Comparison of ENCODE assay signal across 9 mouse cellular contexts in the genomic region with DNA sequence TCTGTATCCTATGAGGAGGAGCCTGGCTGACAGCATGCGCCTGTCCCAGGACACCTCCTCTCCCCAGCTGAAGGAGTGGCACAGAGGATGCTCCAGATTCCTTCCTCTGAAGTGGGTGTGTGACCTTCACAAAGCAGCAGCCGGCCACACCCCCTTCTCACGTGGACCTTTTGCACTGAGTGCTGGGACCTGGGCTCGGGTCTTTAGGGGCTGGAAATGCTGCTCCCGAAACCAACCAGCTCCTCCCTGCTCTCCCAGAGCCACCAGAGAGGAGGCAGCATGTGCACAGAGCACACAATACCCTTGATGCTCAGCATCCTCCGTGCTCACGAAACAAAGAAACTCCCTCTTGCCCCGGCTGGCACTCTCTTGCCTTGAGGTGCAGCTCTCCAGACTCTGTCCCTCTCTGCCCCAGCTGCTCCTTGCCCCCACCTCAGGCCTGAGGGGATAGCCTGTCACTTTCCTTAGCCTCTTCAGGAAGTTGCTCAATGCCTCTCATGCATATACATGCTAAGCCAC.
DNase-seq lines count a peak whose midpoint lies in the region; ATAC-seq and TF ChIP-seq lines count a peak whose summit lies in the region.
"Had no signal": no experiment of that assay in that cellular context is flagged by ENCODE, and none has a peak within 500 bp of the region (broad histone marks: within the 10 kb centered on the region; RNA-seq: fewer than 3 reads in every experiment).

No protein-coding gene starts in this region.

- no peak overlapping the region for H3K4me3 ChIP-seq in neural tube, embryonic 11.5 days (ENCODE audit: low read depth, low read length)
- H3K4me3 ChIP-seq in forebrain, embryonic 10.5 days: peak overlapping the region; percentile 28
- H3K4me3 ChIP-seq in hindbrain, embryonic 16.5 days (ENCODE audit: low read length): peak overlapping the region; percentile 42
- H3K4me3 ChIP-seq in olfactory bulb, adult 2 months (ENCODE audit: insufficient read depth, low read depth, low read length): peak overlapping the region; percentile 35
- H3K4me3 ChIP-seq: liver, embryonic 12.5 days had no signal

- H3K9ac ChIP-seq in neural tube, embryonic 11.5 days (ENCODE audit: low read length): peak overlapping the region; percentile 38; the same call in 1 of the 2 replicates
- peak overlapping the region; percentile 42 for H3K9ac ChIP-seq in hindbrain, embryonic 16.5 days (ENCODE audit: low read depth, low read length)
- H3K9ac ChIP-seq: liver, embryonic 12.5 days had no signal

- no peaks in the 10 kb centered on the region for H3K27me3 ChIP-seq in neural tube, embryonic 11.5 days (ENCODE audit: control insufficient read depth, insufficient read depth, low read length)
- H3K27me3 ChIP-seq in forebrain, embryonic 10.5 days (ENCODE audit: poor library complexity, severe bottlenecking): peaks cover 25% of the 10 kb centered on the region
- no peaks in the 10 kb centered on the region for H3K27me3 ChIP-seq in hindbrain, embryonic 16.5 days (replicated peaks; ENCODE audit: control insufficient read depth, insufficient read depth, low read length)

- H3K4me2 ChIP-seq in neural tube, embryonic 11.5 days (ENCODE audit: low read depth): peak overlapping the region; percentile 22; the same call in 1 of the 2 replicates
- peak overlapping the region; percentile 60 for H3K4me2 ChIP-seq in hindbrain, embryonic 16.5 days (ENCODE audit: low read length)
- H3K4me2 ChIP-seq: liver, embryonic 12.5 days had no signal

- peak overlapping the region; percentile 40 for H3K27ac ChIP-seq in neural tube, embryonic 11.5 days (ENCODE audit: low read depth, low read length)
- peak overlapping the region; percentile 74 for H3K27ac ChIP-seq in forebrain, embryonic 10.5 days
- H3K27ac ChIP-seq in hindbrain, embryonic 16.5 days (ENCODE audit: low read depth, low read length): peak overlapping the region; percentile 79
- H3K27ac ChIP-seq in olfactory bulb, adult 2 months (ENCODE audit: insufficient read depth, low read depth, low read length): peak overlapping the region; percentile 79
- H3K27ac ChIP-seq: liver, embryonic 12.5 days had no signal

- H3K36me3 ChIP-seq in neural tube, embryonic 11.5 days (ENCODE audit: control insufficient read depth, insufficient read depth, low read length): no peaks in the 10 kb centered on the region; the same call in 1 of the 2 replicates
- H3K36me3 ChIP-seq in forebrain, embryonic 10.5 days (replicated peaks): peaks cover 29% of the 10 kb centered on the region
- 0 out of 2 replicates have a peak, but pooled peaks cover 4% of the 10 kb centered on the region for H3K36me3 ChIP-seq in hindbrain, embryonic 16.5 days (ENCODE audit: control insufficient read depth, insufficient read depth, low read length)
- H3K36me3 ChIP-seq: liver, embryonic 12.5 days had no signal

- WGBS in neural tube, embryonic 11.5 days: 24% methylated on average over 8 of the region's 8 CpGs
- 8% methylated on average over 8 of the region's 8 CpGs for WGBS in forebrain, embryonic 10.5 days
- 12% methylated on average over 8 of the region's 8 CpGs for WGBS in hindbrain, embryonic 16.5 days
- WGBS in olfactory bulb, adult 2 months: 25% methylated on average over 8 of the region's 8 CpGs

- H3K9me3 ChIP-seq in neural tube, embryonic 11.5 days (ENCODE audit: control insufficient read depth, low read length): no peaks in the 10 kb centered on the region
- H3K9me3 ChIP-seq in forebrain, embryonic 10.5 days: no peaks in the 10 kb centered on the region
- no peaks in the 10 kb centered on the region for H3K9me3 ChIP-seq in hindbrain, embryonic 16.5 days (ENCODE audit: control insufficient read depth, low read length)
- H3K9me3 ChIP-seq: liver, embryonic 12.5 days had no signal

- no peak for TF ChIP-seq CTCF in olfactory bulb, adult 2 months (IDR thresholded peaks at IDR 0.05; ENCODE audit: insufficient read depth, low read depth, low read length)

- no peak for ATAC-seq in neural tube, embryonic 11.5 days (ENCODE audit: insufficient read depth, low FRiP score, low TSS enrichment)
- ATAC-seq in hindbrain, embryonic 16.5 days: peak; percentile 50
- ATAC-seq: liver, embryonic 12.5 days had no signal

- no peak for DNase-seq in neural tube, embryonic 11.5 days (ENCODE audit: low spot score)
- no peak for DNase-seq in neural tube, embryonic 10.5 days (ENCODE audit: extremely low spot score, low spot score)
- DNase-seq in forebrain, embryonic 10.5 days (ENCODE audit: extremely low spot score, low spot score): no peak
- DNase-seq in natural killer cell, adult 2 months (ENCODE audit: low spot score in 2 of 2): no peak
- DNase-seq in ovary, adult 18-20 months (ENCODE audit: low spot score): no peak
- no peak for DNase-seq in lung, postnatal 25 days (ENCODE audit: low spot score)

- no peak for TF ChIP-seq POLR2A in olfactory bulb, adult 2 months (IDR thresholded peaks at IDR 0.05; ENCODE audit: insufficient read depth, low read depth, low read length)

- peaks cover 25% of the 10 kb centered on the region for H3K4me1 ChIP-seq in neural tube, embryonic 11.5 days (ENCODE audit: control insufficient read depth, insufficient read depth, low read length)
- H3K4me1 ChIP-seq in forebrain, embryonic 10.5 days: peaks cover 68% of the 10 kb centered on the region
- peaks cover 66% of the 10 kb centered on the region for H3K4me1 ChIP-seq in hindbrain, embryonic 16.5 days (ENCODE audit: control insufficient read depth, insufficient read depth, low read depth, low read length)
- peaks cover 63% of the 10 kb centered on the region for H3K4me1 ChIP-seq in olfactory bulb, adult 2 months (ENCODE audit: control insufficient read depth, insufficient read depth, low read length)
